Mouse (Mus musculus) urinary bladder, postnatal 14 days (tissue): ENCODE measurements around the gene Thap12.

Experiments
- DNase-seq: peaks from one replicate; pipeline ENCODE4 v3.0.0; 2021; ENCODE audit warnings: low spot score

The Thap12 gene

DNA sequence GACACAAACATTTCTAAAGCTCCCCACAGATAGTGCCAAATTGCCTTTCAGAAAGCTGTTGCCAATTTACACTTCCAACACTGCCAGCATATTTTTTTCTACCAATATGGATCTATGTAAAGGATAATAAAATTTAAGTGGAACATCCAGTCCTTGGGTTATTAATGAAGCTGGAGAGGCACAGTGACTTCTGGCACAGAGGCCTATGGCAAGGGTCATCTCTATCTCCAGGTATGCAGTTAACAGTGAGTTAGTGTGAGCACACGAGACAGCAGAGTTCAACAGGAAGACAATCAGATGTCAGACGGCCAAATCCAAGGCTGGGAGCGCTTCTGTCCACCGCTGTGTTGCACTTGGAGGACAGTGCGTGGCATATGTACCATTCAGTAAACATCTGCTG lies 4.9 kb upstream of the Thap12 start:
- no peak for DNase-seq

DNA sequence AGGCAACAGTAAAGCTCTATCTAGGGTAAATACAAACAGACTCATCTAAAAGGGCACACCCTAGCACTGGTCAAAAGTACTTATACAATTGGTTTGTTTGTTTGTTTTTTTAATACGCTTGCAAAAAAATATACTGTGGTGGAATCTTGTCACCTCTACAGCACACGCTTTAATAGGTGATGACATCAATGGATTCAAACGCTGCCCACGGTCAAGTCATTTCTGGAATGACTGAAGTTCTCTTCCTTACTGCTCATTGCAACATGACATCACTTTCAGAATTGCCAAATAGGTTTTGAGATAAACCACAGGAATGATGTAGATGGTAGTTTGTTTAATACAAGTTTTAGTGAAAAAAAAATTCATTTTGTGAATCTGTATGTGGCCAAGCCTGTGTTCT lies 4.3 kb upstream of the Thap12 start:
- no peak for DNase-seq

DNA sequence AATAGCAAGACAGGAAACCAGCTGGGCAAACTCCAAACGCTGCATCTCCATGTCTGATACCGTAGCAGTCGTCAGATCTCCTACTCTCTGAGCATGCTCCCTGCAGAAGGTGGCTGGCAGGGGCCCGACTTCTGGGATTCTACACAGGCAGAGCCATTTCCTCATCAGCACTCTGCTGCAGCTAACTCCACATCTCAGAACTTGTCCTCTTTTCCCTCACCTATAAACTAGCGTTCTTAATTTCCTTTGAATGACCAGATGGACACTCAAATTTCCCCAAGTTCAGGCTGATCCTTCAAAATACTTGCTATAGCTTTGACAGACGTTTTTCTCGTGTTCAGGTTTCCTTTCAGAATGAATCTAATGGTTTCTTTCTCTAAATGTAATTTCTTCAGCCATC lies 1.1 kb upstream of the Thap12 start:
- peak; percentile 9 for DNase-seq

DNA sequence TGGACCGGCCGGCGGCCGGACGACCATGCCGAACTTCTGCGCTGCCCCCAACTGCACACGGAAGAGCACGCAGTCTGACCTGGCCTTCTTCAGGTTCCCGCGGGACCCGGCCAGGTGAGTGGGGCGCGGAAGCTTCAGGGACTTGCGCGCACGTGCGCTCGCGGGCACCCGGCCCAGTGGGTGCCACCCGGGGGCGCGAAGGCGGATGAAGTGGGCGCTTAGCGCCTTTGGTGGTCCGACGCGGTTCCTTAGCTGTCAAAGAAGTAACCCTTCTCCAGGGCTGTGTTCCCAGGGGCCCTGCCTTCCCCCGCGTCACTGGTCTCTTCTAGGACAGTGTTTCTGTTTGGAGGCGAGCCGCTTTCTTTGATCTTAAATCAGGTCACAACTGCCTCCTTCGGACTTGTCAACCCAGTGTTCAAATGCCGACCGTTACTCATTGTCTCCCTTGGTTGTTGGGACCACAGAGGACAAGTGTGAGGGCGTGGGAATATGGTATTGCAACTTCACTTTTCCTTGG lies 520 bp downstream of the Thap12 start:
- DNase-seq, result peak; percentile 26

DNA sequence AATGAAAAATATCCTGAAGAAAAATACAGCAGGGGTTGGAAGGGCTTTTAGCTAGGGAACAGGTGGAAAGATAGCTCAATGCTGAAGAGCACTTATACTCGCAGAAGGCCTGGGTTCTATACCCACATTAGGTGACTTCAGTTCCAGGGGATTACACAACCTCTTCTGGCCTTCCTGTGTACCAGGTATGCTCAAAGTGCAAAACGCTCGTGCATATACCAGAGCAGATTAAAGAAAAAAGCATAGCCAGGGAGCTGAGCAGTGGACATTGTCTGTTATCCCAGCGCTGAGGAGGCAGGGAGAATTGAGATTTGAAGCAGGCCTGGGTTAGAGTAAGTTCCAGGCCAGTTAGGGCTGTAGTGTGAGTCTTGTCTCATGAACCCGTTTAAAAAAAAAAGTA lies 1.4 kb downstream of the Thap12 start:
- DNase-seq, result no peak

DNA sequence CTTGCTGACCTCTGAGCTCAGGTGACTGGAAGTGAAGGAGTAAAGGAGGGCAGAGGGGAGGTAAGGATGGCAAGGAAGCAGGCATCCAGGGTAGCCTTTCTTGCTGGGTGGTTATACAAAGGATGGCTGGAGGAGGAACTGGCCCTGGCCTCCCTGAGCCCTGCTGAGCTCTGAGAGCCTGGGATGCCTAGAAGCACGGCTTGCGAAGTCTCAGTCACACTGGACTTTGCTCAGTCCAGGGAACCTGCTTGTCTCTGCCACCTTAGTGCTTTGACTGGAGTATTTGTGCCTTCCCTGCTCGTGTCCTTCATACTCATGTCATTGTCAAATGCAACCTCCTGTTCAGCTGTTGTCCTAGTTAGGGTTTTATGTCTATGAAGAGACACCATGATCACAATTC lies 10.8 kb downstream of the Thap12 start:
- no peak for DNase-seq

DNA sequence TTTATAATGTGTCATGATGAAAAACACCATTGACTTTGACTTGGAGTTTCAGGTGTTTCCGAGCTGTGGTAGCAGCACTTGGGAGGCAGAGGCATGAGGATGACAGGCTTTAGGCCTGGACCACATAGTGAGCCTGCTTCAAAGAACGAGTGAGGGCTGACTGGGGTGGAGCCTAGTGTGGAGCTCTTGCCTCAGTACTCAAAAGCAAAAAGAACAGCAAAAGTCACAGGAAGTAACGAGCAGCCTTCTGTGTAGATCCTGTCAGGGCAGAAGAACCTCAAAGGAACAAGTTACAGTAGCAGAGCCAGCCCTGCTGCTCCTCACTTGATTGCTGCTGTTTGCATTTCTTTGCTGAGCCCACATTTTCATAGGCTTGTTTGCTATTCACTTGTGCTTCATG lies 14.5 kb downstream of the Thap12 start:
- no peak for DNase-seq

DNA sequence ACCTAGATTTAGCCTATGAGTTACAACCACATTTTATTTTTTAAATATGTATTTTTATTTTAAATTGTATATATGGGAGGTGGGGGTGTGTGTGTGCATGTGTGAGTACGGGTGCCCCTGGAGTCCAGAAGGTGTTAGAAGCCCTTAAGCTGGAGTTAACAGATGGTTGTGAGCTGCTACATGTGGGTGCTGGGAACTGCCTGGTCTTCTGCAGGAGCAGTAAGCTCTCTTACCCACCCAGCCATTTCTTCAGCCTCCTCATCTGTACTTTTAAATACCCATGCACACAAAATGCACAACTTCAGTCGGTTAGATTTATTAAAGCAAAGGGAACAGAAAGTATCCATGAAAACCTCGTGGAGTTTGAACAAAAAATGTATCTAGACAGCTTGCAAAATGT lies 16.9 kb downstream of the Thap12 start:
- no peak for DNase-seq

DNA sequence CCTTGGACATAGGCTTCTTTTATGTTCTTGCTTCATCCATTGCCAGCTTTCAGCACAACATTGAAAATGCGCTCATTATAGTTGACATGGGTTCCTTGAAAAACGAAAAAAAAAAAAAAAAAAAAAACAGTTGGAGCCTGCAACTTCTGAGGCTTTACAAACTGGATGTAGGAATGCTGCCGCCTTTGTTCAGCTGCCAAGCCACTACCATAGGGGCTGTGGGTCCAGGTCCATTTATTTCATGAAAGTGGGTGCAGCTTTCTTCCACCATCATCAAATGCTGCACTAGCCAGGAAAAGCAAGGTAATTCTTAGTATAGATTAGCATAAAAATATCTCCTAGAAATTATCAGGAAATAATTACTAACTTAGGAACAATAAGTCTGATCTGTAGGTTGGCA lies 17.8 kb downstream of the Thap12 start:
- no peak for DNase-seq

DNA sequence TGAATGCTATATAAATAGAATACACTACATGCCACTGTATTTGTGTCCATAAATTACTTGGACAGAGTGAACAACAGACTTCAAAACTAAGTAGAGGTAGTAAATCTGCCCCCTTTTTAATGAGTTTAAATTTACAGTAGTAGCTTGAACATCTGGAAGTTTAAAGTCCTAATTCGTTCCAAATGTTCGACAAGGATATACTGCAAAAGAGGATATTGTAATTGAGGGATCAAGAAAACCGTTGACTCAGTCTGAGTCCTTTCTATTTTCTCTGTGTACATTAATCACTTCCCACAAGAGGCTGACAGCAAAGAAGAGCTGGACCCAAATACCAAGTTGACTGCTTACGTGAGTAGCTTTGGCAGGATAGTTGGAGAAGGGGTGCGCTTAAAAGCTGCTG lies 18.3 kb downstream of the Thap12 start:
- DNase-seq, result no peak

DNA sequence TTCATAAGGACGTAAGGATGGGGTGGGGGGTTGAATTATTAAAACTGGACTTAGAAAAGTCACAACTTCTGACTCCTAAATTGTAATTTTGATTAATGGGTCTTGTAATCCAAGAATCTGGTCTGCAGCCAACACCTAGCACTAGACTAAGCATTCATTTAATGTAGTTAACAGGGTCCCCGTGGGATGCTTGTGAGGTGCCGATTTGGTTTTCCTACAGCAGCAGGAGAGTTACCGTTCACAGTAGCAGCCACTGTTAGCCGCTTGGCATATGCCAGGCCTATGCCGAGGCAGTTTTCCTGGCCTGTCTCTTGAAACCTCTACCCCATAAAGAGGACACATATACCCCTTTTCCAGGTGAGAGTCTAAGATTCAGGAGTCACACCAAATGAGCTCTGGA lies 18.7 kb downstream of the Thap12 start:
- no peak for DNase-seq

DNA sequence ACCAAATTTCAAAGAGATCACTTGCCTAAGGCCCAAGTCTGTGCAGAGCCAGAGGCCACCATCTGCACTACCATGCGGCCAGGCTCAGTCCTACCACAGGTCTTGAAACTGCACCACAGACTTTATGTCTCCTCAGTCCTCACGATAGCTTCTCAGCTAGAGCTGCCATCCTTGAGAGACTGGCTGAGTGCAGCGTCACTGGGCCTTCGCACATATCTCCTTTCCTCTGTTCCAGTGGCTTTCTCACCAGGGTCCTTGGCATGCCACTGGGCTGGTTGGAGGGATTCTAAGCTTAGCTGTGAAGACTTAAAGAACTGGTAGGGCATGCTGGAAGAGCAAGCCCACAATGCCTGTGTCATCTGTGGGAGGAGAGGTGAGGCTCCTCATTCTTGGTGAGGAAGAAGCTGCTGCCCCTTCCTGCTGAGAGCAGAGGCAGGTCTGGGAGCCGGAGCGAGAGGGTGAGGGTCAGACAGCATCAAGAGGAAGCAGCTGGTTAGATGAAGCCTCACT lies 22.8 kb downstream of the Thap12 start:
- DNase-seq, result no peak

DNA sequence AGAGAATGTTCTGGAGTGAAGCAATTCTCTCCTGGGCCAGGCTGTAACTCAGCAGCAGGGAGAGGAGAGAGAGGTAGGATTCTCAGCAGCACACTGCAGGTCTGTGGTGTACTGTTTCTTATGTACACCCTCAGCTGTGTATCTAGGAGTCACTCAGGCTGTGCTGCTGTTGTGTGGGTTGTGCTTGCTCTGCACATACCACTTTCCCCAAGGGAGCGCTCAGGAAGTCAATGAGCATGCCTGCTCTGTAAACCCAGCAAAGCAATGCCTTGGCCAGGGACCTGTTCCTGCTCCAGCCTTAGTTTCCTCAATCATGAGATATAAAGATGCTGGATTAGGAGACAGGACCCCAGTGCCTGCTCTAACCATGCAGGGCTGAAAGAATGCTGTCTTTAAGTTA lies 25.1 kb downstream of the Thap12 start:
- DNase-seq, result no peak

DNA sequence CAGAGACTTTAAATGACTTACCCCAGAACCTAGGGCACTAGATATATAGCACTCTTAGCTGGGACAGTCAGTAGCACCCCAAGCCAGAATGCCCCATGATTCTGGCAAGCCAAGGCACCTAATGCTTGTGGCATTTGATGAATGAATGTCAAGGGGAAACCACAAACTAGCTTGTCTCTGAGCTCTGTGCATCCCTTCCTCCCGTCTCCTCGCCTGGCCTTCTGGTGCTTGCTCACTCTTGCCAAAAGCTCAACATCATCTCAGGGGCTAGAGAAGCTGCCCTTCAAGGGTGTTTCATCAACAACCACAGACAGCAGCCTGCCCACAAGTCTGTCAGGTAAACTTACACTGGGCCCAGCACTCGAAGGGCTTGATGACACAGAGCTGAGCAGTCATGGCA lies 25.6 kb downstream of the Thap12 start:
- no peak for DNase-seq

DNA sequence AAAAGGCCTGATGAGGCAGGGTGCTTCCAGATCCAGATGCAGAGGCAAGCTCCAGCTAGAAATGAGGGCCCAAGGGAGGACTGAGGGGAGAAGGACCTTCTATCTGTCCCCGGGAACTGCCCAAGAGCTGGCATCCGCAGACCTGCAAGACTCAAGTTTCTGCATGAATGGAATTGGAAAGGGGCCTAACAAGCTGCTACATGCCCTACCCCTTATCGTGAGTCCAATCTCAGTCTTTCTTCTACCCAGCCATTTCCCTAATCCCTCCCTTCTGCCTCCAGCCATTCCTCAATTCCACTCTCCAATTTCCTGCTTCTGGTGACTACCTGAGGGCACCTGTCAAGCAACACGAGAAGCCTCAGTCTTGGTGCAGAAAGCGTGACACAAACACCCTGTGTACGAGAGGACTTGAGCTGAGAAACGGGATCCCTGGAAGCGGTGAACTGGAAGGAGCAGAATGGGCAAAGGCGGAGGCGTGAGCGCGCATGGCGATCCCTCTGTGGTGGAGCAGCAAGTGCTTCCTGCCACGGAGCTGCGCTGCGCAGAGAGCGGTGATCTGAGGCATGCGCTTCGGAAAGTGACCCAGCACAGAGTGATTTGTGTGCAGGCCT lies 26.9 kb downstream of the Thap12 start:
- DNase-seq, result peak; percentile 24

DNA sequence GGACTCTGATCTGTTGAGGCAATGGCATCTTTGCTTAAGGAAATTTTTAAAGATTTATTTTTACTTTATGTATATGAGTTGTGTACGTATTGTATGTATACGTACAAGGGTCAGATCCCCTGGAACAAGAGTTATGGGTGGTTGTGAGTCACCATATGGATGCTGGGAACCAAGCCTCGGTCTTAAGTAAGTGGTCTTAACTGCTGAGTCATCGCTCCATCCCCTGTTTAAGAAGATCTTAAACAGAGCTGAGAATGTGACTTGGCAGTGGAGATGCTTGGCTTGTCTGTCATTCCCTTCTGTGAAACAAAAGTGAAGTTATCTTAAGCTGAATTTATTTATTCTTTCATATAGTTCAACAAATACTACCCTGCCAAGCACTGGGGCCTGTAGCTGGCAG lies 31.1 kb downstream of the Thap12 start:
- no peak for DNase-seq

DNA sequence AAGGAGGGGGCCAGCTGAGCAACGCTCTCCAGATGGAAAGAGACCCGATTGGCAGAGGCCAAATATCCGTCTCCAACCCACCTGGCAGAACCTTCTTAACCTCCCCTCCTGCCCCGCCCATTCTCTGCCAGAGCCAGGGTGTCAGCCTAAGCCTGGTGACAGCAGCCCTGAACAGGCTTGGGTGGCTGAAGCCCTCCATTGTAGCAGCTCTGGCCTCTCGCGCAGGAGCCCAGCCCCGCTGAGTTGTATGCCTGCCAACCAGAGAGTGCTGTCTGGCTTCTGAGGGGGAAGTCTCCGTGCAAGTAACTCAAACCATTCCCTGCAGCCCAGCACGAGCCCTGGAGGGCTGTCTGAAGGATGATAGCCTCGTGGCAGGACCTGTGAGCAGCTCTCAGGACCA lies 32.0 kb downstream of the Thap12 start:
- peak; percentile 43 for DNase-seq

DNA sequence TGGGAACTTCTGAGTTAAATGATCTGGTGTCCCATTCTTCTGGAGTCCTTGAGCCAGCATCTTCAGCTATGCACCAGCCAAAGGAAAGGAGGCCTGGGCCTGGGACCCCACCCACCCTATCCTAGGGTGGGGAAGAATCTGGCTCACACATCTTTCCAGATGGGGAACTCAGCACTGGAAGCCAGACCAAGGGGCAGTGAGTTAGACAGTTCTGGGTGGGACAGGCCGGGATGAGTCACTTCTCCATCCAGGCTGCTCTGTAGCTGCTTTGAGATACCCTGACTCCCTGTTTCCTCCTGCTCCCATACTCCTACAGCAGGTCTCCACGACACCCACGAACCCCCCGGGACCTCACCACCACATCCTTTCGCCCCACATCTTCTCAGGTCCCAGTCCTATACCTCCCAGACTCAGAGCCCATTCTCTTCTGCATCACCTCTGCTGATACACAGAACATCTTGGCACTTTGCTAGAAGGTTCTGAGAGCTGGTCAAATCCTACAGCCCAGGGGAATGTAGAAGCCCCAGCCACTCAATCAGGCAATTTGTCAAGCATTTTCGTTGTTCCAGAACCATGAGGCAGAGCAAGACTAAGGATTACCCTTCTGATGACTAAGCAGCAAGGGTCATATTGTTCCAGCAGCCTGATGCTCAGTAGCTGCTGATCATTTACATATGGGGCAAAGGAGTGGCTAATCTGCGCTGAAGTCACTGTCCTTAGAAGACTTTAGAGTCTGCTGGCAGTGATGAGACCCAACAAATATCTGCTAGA lies 34.1 kb downstream of the Thap12 start:
- peak; percentile 10 for DNase-seq

DNA sequence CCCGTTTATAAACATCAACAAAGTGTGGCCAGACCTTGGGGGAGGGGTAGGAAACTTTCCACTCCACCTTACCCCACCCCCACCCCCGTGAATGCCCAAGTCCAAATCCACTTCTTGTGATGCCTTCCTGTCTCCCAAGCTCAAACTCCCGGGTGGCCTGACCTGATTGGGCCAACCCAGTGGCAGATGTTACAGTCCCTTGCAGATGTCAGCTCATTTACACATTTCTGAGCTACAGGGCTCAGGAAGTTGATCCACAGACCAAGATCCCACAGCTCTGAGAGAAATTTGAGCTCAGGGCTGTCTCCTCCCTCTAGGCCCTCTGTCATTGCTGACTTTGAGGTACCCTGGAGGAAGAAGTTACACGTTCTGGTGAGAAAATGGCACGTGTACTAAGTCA lies 37.5 kb downstream of the Thap12 start:
- DNase-seq, result no peak

DNA sequence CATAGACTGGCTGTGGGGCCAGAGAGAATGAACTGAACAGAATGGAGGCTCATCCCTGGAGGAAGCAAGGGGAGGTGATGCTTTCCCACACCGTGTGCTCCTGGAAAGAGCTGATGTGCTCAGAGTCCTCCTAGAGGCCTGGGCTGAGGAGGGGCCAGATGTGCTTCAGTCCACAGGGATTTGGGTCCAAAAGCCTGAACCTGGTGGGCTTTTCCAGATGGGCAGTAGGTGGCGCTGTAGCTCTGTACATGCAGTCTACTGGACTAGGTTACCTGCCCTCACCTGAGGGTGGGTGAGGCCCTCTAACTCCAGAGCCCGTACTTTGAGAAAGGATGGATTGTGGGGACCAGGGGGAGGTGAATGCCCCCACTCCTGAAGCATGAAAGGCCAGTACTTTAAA lies 40.4 kb downstream of the Thap12 start:
- peak; percentile 70 for DNase-seq

DNA sequence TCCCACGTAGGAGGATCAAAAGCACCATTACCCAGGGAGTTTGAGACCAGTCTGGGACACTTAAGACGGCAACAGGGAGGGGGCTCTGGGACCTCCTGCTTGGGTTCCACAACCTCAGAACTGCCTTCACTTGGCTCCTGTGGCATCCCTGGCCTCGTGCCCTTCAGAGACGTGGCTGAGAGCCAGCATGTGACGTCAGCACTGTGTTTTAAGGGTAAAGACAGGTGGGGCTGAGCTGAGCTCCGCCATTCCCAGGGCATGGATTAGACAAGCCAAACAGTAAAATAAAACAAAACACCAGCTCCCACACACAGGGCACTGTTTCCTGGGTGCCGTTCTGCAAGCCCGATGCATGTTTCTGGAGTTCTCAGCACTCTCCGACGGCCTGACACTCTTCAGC lies 47.5 kb downstream of the Thap12 start:
- no peak for DNase-seq

DNA sequence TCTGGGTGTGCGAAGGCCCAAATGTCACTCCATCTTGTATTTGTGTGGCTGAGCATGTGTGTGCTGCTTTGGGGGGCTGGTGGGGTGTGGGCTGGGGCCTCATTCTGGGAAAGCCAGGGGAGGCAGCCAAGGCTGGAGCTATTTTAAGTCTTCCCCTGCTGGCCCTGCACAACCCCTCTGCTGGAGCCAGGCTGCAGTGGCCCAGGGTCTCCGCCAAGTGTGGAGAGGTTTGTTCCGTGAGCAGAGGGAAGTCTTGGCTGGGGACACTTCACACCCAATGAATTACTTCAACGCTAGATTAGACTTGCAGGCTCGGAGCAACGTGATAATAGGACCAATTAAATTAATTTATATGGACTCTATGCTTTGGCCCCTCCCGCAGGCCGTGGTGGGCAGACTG lies 49.8 kb downstream of the Thap12 start:
- no peak for DNase-seq

DNA sequence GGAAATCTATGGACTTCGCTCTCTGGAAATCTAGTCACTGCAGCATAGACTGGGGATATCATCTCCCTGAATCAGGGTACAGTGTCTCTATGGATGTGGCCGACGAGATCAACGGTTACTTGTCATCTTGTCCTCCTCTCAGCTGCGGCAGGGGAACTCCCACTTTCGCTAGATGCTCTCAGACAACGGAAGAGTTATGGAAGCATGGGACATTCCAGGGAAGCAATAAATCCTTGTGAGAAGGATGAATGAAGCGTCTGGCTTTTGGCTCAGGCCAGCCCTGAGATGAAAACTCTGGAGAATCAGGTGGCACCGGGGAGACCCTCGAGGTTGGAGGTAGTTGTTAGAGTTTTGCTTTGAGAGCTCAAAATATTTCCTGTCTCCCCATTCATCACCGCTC lies 53.1 kb downstream of the Thap12 start:
- DNase-seq, result no peak

DNA sequence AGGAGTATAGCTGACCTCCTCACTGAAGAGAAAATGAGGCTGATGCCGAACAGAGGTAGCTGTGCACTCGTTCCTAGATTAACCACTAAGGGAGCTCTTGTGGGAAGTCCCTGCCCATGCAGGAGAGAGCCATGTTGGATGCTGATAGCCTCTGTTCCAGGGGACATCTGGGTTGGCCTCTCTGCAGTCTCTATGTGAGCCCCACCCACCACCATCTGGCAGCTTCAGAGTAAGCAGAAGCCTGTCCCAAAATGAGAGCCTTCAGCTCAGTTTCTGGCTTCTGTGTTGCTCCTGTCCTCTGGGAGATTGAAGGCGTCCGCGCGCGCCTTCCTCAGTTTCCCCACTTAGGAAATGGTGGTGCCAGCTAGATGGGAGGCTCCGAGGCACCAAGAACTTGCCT lies 53.7 kb downstream of the Thap12 start:
- DNase-seq, result no peak
